Mouse (Mus musculus) lung, postnatal 36 days (tissue): ENCODE results near the gene Tmem52.
"Not testable (repeated sequence)": the region's sequence is repeated elsewhere in the genome, so short reads cannot be mapped to it uniquely, and the experiment has no call there.

Experiments used
- DNase-seq: peaks from one replicate; pipeline ENCODE4 v3.0.0; 2022; ENCODE audit warnings: mixed read lengths

Tmem52 gene

GRCm38 (mm10) chr4:155468952-155469351 lies at the start of gene Tmem52:
Gene Tmem52, plus strand, starts transcription at chr4:155469114.
- DNase-seq, result peak; percentile 79

- no peak for DNase-seq
Measured at GRCm38 (mm10) chr4:155420137-155420536, 48.8 kb upstream of the Tmem52 start.

- DNase-seq, result not testable (repeated sequence)
Measured at GRCm38 (mm10) chr4:155421412-155422370, 47.2 kb upstream of the Tmem52 start.

GRCm38 (mm10) chr4:155423988-155424387 lies 44.9 kb upstream of the Tmem52 start:
- no peak for DNase-seq

GRCm38 (mm10) chr4:155426272-155426671 lies 42.6 kb upstream of the Tmem52 start:
- DNase-seq, result no peak

- no peak for DNase-seq
Measured at GRCm38 (mm10) chr4:155428442-155428841, 40.5 kb upstream of the Tmem52 start.

GRCm38 (mm10) chr4:155429202-155429601 lies 39.7 kb upstream of the Tmem52 start:
- DNase-seq, result no peak

- no peak for DNase-seq
Measured at GRCm38 (mm10) chr4:155432358-155432757, 36.6 kb upstream of the Tmem52 start.

GRCm38 (mm10) chr4:155433993-155434392 lies 34.9 kb upstream of the Tmem52 start:
- no peak for DNase-seq

- DNase-seq, result no peak
Measured at GRCm38 (mm10) chr4:155442808-155443207, 26.1 kb upstream of the Tmem52 start.

- DNase-seq, result no peak
Measured at GRCm38 (mm10) chr4:155451597-155451996, 17.3 kb upstream of the Tmem52 start.

- DNase-seq, result no peak
Measured at GRCm38 (mm10) chr4:155458575-155458974, 10.3 kb upstream of the Tmem52 start.

- DNase-seq, result no peak
Measured at GRCm38 (mm10) chr4:155463050-155463449, 5.9 kb upstream of the Tmem52 start.

- DNase-seq, result no peak
Measured at GRCm38 (mm10) chr4:155463611-155464010, 5.3 kb upstream of the Tmem52 start.

GRCm38 (mm10) chr4:155464061-155464460 lies 4.9 kb upstream of the Tmem52 start:
- no peak for DNase-seq

GRCm38 (mm10) chr4:155465607-155466006 lies 3.3 kb upstream of the Tmem52 start:
- no peak for DNase-seq

- no peak for DNase-seq
Measured at GRCm38 (mm10) chr4:155466080-155466479, 2.8 kb upstream of the Tmem52 start.

GRCm38 (mm10) chr4:155467237-155468010 lies 1.5 kb upstream of the Tmem52 start:
- DNase-seq, result no peak

GRCm38 (mm10) chr4:155469590-155470262 lies 812 bp downstream of the Tmem52 start:
- peak; percentile 44 for DNase-seq

GRCm38 (mm10) chr4:155470263-155470953 lies 1.5 kb downstream of the Tmem52 start:
- DNase-seq, result no peak

- no peak for DNase-seq
Measured at GRCm38 (mm10) chr4:155470997-155471396, 2.1 kb downstream of the Tmem52 start.

- DNase-seq, result no peak
Measured at GRCm38 (mm10) chr4:155471406-155471805, 2.5 kb downstream of the Tmem52 start.
